Mouse (Mus musculus): Measurements from ENCODE around the gene Emilin2.

- TF ChIP-seq POLR2A (IDR thresholded peaks at IDR 0.05; ENCODE audit: control insufficient read depth, low read depth, low read length) (no peak), CTCF (IDR thresholded peaks at IDR 0.05; ENCODE audit: control insufficient read depth, insufficient read depth, insufficient replicate concordance, low read depth, low read length) (no peak)
These were observed 98.1 kb downstream of the Emilin2 start for GRCm38 (mm10) chr17:71213666-71214065.

All from testis, adult 2 months (tissue).